Comparison of ENCODE assay signal across 15 mouse cellular contexts in the genomic region with DNA sequence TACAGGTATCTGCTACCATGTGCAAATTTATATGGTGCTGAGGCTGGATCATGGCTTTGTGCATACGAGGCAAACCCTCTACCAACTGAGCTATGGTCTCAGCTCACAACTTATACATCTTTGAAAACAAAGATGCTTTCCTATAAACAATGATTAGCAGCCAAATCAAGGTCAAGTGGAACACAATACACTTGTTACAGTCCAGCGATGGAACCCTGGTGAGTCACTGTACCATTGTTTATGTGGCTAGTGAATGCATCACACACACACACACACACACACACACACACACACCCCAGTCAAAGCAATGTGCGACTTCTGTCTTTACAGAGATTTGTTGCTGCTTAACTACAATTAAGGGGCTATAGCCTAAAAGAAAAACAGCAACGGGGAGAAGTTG. TPM values are rescaled to one million over a fixed set of nuclear protein-coding genes. Genes with fewer than 3 reads are reported as not detected.
DNase-seq lines count a peak whose midpoint lies in the region; TF ChIP-seq lines count a peak whose summit lies in the region.
"Had no signal": no experiment of that assay in that cellular context is flagged by ENCODE, and none has a peak within 500 bp of the region (broad histone marks: within the 10 kb centered on the region; RNA-seq: fewer than 3 reads in every experiment).

No protein-coding gene starts in this region.

- TF ChIP-seq CTCF in layer of hippocampus, adult 2 months (conservative IDR thresholded peaks at IDR 0.05): no peak
- no peak for TF ChIP-seq CTCF in testis, adult 2 months (IDR thresholded peaks at IDR 0.05; ENCODE audit: control insufficient read depth, insufficient read depth, insufficient replicate concordance, low read depth, low read length)

- H3K27me3 ChIP-seq in testis, adult 2 months (ENCODE audit: control insufficient read depth, insufficient read depth, low read length): no peaks in the 10 kb centered on the region
- no peaks in the 10 kb centered on the region for H3K27me3 ChIP-seq in splenic B cell, adult 2 months (ENCODE audit: control insufficient read depth, insufficient read depth, low read length, poor library complexity, severe bottlenecking)
- H3K27me3 ChIP-seq: embryonic facial prominence, embryonic 15.5 days; hindbrain, embryonic 12.5 days; liver, embryonic 15.5 days; midbrain, embryonic 13.5 days had no signal

- no peak for TF ChIP-seq POLR2A in testis, adult 2 months (IDR thresholded peaks at IDR 0.05; ENCODE audit: control insufficient read depth, low read depth, low read length)

- no peak overlapping the region for H3K4me3 ChIP-seq in layer of hippocampus, adult 2 months
- no peak overlapping the region for H3K4me3 ChIP-seq in testis, adult 2 months (ENCODE audit: control insufficient read depth, low read depth, low read length)
- H3K4me3 ChIP-seq: embryonic facial prominence, embryonic 15.5 days; forebrain, embryonic 10.5 days; hindbrain, embryonic 12.5 days; liver, embryonic 15.5 days; midbrain, embryonic 13.5 days had no signal

- H3K27ac ChIP-seq in layer of hippocampus, adult 2 months: peak overlapping the region; percentile 28; the same call in 1 of the 2 replicates
- H3K27ac ChIP-seq in testis, adult 2 months (ENCODE audit: control insufficient read depth, insufficient read depth, low read depth, low read length): peak overlapping the region; percentile 29
- H3K27ac ChIP-seq: forebrain, embryonic 10.5 days; hindbrain, embryonic 12.5 days; liver, embryonic 15.5 days; midbrain, embryonic 13.5 days had no signal

- no peaks in the 10 kb centered on the region for H3K36me3 ChIP-seq in testis, adult 2 months (ENCODE audit: control insufficient read depth, insufficient read depth, low read length)
- no peaks in the 10 kb centered on the region for H3K36me3 ChIP-seq in splenic B cell, adult 2 months (ENCODE audit: control insufficient read depth, insufficient read depth, low read length, poor library complexity, severe bottlenecking)
- H3K36me3 ChIP-seq: embryonic facial prominence, embryonic 15.5 days; hindbrain, embryonic 12.5 days; liver, embryonic 15.5 days; midbrain, embryonic 13.5 days had no signal

- intact Hi-C loops in left cerebral cortex, postnatal 4 days (cut with DNase I): no loop called here

- H3K4me1 ChIP-seq in testis, adult 2 months (ENCODE audit: control insufficient read depth, insufficient read depth, low read length): peaks cover 3% of the 10 kb centered on the region

- no peak for DNase-seq in layer of hippocampus, adult 2 months (ENCODE audit: low spot score in 2 of 2)
- DNase-seq in layer of hippocampus, postnatal 14 days (ENCODE audit: low spot score in 2 of 2): no peak
- DNase-seq in testis, postnatal 14 days (ENCODE audit: low spot score): no peak
- DNase-seq in NIH3T3 (ENCODE audit: low read depth): peak; percentile 34
- peak; percentile 19 for DNase-seq in splenic B cell, adult 2 months (ENCODE audit: low read depth, low spot score)
- no peak for DNase-seq in left cerebral cortex, postnatal 4 days
- no peak for DNase-seq in B cell, adult 2 months
- DNase-seq: cerebellum, adult 8-10 months; kidney, adult 9 months had no signal

RNA-seq across cellular contexts. Expression of gene Jmjd1c, which starts 24.5 kb away (rescaled TPM):
- 100 to 1,000 TPM; 106 to 111 TPM for total RNA-seq in layer of hippocampus, adult 2 months (2021)
- total RNA-seq in layer of hippocampus, postnatal 14 days (2021): 100 to 1,000 TPM in 1 of 2 experiments, 10 to 100 TPM in 1; 96.9 to 104 TPM
- 9.0 and 9.6 TPM in 2 replicates for polyA plus RNA-seq in testis, adult 2 months (2012; rRNA removed)
- 100 to 1,000 TPM; 135 to 143 TPM for total RNA-seq in left cerebral cortex, postnatal 4 days (2021)

RNA-seq across cellular contexts. Expression of gene Reep3, which starts 25.4 kb away (rescaled TPM):
- 10 to 100 TPM; 18.3 to 21.9 TPM for total RNA-seq in layer of hippocampus, adult 2 months (2021)
- 10 to 100 TPM; 32.0 to 32.2 TPM for total RNA-seq in layer of hippocampus, postnatal 14 days (2021)
- polyA plus RNA-seq in testis, adult 2 months (2012; rRNA removed): 2.3 and 2.7 TPM in 2 replicates
- 10 to 100 TPM; 24.4 to 27.9 TPM for total RNA-seq in left cerebral cortex, postnatal 4 days (2021)

Comparison
In these comparisons a context has a peak if more than half of its experiments do, and no peak if none do; other contexts are left out.
1. DNase-seq: peak in NIH3T3 (single experiment) and splenic B cell, adult 2 months (single experiment); none in layer of hippocampus, adult 2 months (0 of 2), layer of hippocampus, postnatal 14 days (0 of 2), testis, postnatal 14 days (single experiment), left cerebral cortex, postnatal 4 days (single experiment) and B cell, adult 2 months (0 of 2).